Mouse (Mus musculus) C2C12 (cell line): Measurements from ENCODE around the gene Cyp26b1.

ENCODE experiments used
- MAX ChIP-seq: IDR thresholded peaks from one replicate; pipeline ENCODE4 v1.6.1; 2011; ENCODE audit warnings: mild to moderate bottlenecking, control low read depth
- MYOG ChIP-seq: IDR thresholded peaks from one replicate; pipeline ENCODE4 v1.6.1; 2011; ENCODE audit not compliant: control insufficient read depth, insufficient read length; ENCODE audit errors: extremely low read depth
- USF1 ChIP-seq: IDR thresholded peaks from one replicate; pipeline ENCODE4 v1.6.1; 2011; ENCODE audit warnings: low read depth, mild to moderate bottlenecking, control low read depth, moderate library complexity

GRCm38 (mm10) chr6:84570039-84570438 lies 23.7 kb downstream of the Cyp26b1 start:
- no peak for TF ChIP-seq MYOG
- TF ChIP-seq MAX, result no peak
- TF ChIP-seq USF1, result no peak
